Mouse (Mus musculus): ENCODE measurements around the gene Gm21988. TPM values are rescaled to one million over a fixed set of nuclear protein-coding genes. Genes with fewer than 3 reads are reported as not detected.

Gene Gm21988
- polyA plus RNA-seq, 2 experiments: 4.2 to 4.5 TPM

DNA sequence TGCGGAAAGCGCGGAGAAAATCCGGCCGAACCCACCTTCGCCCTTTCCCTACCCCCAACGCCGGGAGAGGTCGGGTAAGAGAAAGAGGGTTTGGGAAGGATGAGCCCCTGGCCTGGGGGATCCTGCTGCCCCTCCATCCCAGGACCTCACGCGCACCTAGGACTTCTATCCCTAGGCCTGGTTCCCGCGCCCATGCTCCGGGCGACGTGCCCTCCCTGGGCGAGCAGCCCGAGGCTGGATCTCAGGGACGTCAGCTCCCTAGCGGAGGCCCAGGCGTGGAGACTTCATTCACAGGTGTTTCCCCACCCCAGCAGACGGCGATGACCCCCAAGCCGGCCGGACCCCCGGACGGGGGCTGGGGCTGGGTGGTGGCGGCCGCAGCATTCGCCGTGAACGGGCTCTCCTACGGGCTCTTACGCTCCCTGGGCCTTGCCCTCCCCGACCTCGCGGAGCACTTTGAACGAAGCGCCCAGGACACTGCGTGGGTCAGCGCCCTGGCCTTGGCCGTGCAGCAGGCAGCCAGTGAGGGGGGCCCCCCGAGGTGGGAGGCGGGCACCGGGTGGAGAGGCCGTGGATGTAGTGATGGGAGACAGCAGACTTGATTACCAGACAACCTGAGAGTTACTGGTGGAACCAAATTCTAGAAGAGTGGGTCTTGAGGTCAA, 25.3 kb downstream of the Gm21988 start:
- peak overlapping the region; percentile 43 for H3K4me2 ChIP-seq (ENCODE audit: low read depth)
- H3K27ac ChIP-seq: no peak overlapping the region
- ATAC-seq (ENCODE audit: insufficient read depth) (no peak; the same call in 1 of the 2 replicates), DNase-seq (ENCODE audit: low read depth in 3 of 3, low spot score in 3 of 3) (no peak)
- TF ChIP-seq CTCF (IDR thresholded peaks at IDR 0.05; ENCODE audit: low read depth) (no peak), EP300 (IDR thresholded peaks at IDR 0.05; ENCODE audit: low read depth) (no peak)
- H3K4me3 ChIP-seq (ENCODE audit: insufficient read depth in 1 of 2, low read depth in 2 of 2, low read length in 2 of 2): peak overlapping the region in 1 of 2 experiments; percentile 0; a peak in 2 of 4 replicates
- 2% methylated on average over 46 of the region's 46 CpGs for WGBS (ENCODE audit: insufficient replicate concordance)
- H3K4me1 ChIP-seq (replicated peaks; ENCODE audit: control insufficient read depth in 2 of 2, insufficient read depth in 2 of 2, low read length in 1 of 2): peaks cover 2% of the 10 kb centered on the region in 2 experiments
- no peak overlapping the region for H3K9ac ChIP-seq (replicated peaks)
- H3K9me3 ChIP-seq (ENCODE audit: control insufficient read depth, low read length): no peaks in the 10 kb centered on the region
- H3K36me3 ChIP-seq (replicated peaks; ENCODE audit: control insufficient read depth, insufficient read depth, low read depth): no peaks in the 10 kb centered on the region
- peaks cover 44% of the 10 kb centered on the region for H3K27me3 ChIP-seq (ENCODE audit: control insufficient read depth, insufficient read depth, low read length)

DNA sequence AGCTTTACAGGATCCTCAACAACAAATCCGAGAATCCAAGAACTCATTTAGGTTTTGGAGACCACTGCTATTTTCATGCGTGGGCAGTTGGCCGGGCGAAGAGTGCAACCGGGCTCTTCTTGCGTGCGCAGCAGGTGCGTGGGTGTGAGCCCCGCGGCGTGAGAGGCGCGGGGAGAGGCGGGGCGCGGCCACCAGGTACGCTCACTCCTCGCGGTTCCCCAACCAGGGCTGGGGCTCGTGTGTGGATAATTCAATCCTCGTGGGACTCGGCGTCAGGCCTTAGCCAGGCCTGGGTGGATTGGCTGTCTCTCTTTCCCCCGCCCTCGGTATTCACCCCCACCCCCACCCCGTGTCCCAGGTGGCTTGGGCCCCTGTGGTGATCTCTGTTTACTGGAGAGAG, 25.9 kb downstream of the Gm21988 start:
- Histone ChIP-seq H3K4me2 (ENCODE audit: low read depth) (peak overlapping the region; percentile 43), H3K4me1 (replicated peaks; ENCODE audit: control insufficient read depth in 2 of 2, insufficient read depth in 2 of 2, low read length in 1 of 2) (no peaks in the 10 kb centered on the region), H3K27me3 (ENCODE audit: control insufficient read depth, insufficient read depth, low read length) (peaks cover 44% of the 10 kb centered on the region), H3K9ac (replicated peaks) (no peak overlapping the region), H3K4me3 (ENCODE audit: insufficient read depth in 1 of 2, low read depth in 2 of 2, low read length in 2 of 2) (no peak overlapping the region), H3K36me3 (replicated peaks; ENCODE audit: control insufficient read depth, insufficient read depth, low read depth) (no peaks in the 10 kb centered on the region), H3K27ac (no peak overlapping the region), H3K9me3 (ENCODE audit: control insufficient read depth, low read length) (no peaks in the 10 kb centered on the region)
- ATAC-seq (ENCODE audit: insufficient read depth) (no peak), DNase-seq (ENCODE audit: low read depth in 3 of 3, low spot score in 3 of 3) (no peak)
- WGBS (ENCODE audit: insufficient replicate concordance): 11% methylated on average over 26 of the region's 26 CpGs
- TF ChIP-seq EP300 (IDR thresholded peaks at IDR 0.05; ENCODE audit: low read depth) (no peak), CTCF (IDR thresholded peaks at IDR 0.05; ENCODE audit: low read depth) (no peak)

DNA sequence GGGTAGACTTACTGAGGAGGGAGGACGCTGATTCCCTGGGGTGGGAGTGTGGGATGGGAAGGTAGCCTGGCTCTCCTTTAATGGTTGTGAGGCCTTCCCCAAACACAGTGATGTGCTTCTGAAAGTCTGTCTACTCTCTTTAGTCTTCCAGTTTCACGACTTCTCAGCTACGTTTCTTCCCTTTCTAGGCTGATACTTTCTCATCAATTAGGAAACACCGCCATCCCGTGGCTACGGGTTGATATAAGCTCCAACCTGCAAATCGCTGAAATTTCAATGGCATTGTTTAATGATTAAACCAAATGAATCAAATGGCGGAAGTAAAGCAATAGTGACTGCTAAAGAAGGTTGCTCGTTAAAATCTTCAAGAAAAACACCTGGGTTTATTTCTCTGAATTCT, 26.7 kb downstream of the Gm21988 start:
- DNase-seq (ENCODE audit: low read depth in 3 of 3, low spot score in 3 of 3): peak in 1 of 3 experiments; percentile 49
- 13% methylated on average over 9 of the region's 9 CpGs for WGBS (ENCODE audit: insufficient replicate concordance)
- H3K27me3 ChIP-seq (ENCODE audit: control insufficient read depth, insufficient read depth, low read length): peaks cover 44% of the 10 kb centered on the region

DNA sequence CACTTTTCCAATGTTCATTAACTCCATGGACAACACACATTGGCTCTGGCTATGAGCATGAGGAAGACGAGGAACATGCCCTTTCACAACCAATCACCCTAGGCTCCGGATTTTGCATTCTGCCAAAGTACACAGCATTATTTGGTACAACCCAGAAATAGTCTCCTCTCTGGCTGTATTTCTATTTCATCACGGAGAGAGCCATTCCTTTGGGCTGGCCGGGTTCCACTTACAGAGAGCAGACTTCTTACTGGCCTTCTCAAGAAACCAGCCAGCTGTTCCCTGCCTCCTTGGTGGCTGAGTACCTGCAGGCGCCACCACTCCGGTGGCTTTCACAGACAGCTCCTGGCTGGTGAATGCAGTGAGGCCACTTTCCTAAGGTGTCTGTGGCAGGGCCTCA, 27.2 kb downstream of the Gm21988 start, which contains the start of gene Slc16a11:
Gene Slc16a11, plus strand, starts transcription at position 330 of the 400 bp plus-strand sequence.
- Histone ChIP-seq H3K9ac (replicated peaks) (no peak within 1 kb of the TSS), H3K27ac (no peak within 1 kb of the TSS), H3K4me1 (replicated peaks; ENCODE audit: control insufficient read depth in 2 of 2, insufficient read depth in 2 of 2, low read length in 1 of 2) (no peaks in the 10 kb centered on the region), H3K4me3 (ENCODE audit: insufficient read depth in 1 of 2, low read depth in 2 of 2, low read length in 2 of 2) (no peak within 1 kb of the TSS), H3K9me3 (ENCODE audit: control insufficient read depth, low read length) (no peaks in the 10 kb centered on the region), H3K36me3 (replicated peaks; ENCODE audit: control insufficient read depth, insufficient read depth, low read depth) (no peaks in the 10 kb centered on the region), H3K27me3 (ENCODE audit: control insufficient read depth, insufficient read depth, low read length) (peaks cover 44% of the 10 kb centered on the region), H3K4me2 (ENCODE audit: low read depth) (peak within 1 kb of the TSS; percentile 43; the same call in 1 of the 2 replicates)
- ATAC-seq (ENCODE audit: insufficient read depth) (no peak), DNase-seq (ENCODE audit: low read depth in 3 of 3, low spot score in 3 of 3) (no peak)
- 56% methylated on average over 6 of the region's 6 CpGs for WGBS (ENCODE audit: insufficient replicate concordance)
- TF ChIP-seq CTCF (IDR thresholded peaks at IDR 0.05; ENCODE audit: low read depth) (no peak), EP300 (IDR thresholded peaks at IDR 0.05; ENCODE audit: low read depth) (no peak)

More for the DNA sequence above, 26.7 kb downstream of the Gm21988 start:
- Histone ChIP-seq H3K9me3 (ENCODE audit: control insufficient read depth, low read length) (no peaks in the 10 kb centered on the region), H3K36me3 (replicated peaks; ENCODE audit: control insufficient read depth, insufficient read depth, low read depth) (no peaks in the 10 kb centered on the region), H3K4me1 (replicated peaks; ENCODE audit: control insufficient read depth in 2 of 2, insufficient read depth in 2 of 2, low read length in 1 of 2) (no peaks in the 10 kb centered on the region), H3K9ac (replicated peaks) (no peak overlapping the region), H3K27ac (no peak overlapping the region), H3K4me2 (ENCODE audit: low read depth) (no peak overlapping the region), H3K4me3 (ENCODE audit: insufficient read depth in 1 of 2, low read depth in 2 of 2, low read length in 2 of 2) (no peak overlapping the region)
- TF ChIP-seq EP300 (IDR thresholded peaks at IDR 0.05; ENCODE audit: low read depth): no peak
- peak; percentile 51; the same call in 1 of the 2 replicates for TF ChIP-seq CTCF (IDR thresholded peaks at IDR 0.05; ENCODE audit: low read depth)
- no peak for ATAC-seq (ENCODE audit: insufficient read depth)

DNA sequence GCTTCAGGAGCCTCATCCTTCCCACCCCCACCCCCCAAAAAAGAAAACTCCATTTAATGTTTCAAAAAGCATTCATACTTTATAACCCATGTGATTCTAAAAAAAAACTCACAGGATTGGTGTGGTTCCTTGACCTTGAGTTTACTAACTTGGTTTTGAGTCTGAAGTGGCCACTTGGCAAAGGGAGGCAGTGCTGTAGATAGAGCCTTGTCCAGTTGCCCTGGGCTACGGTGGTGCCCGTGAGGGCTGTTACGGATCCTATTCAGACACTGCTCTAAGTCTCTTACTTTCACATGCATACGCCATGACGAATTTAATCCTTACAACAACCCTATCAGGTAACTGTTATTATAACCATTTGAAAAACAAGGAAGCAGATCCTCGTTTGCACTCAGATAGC, 27.7 kb downstream of the Gm21988 start:
- DNase-seq (ENCODE audit: low read depth in 3 of 3, low spot score in 3 of 3) (no peak), ATAC-seq (ENCODE audit: insufficient read depth) (no peak)
- Histone ChIP-seq H3K4me2 (ENCODE audit: low read depth) (no peak overlapping the region), H3K4me1 (replicated peaks; ENCODE audit: control insufficient read depth in 2 of 2, insufficient read depth in 2 of 2, low read length in 1 of 2) (no peaks in the 10 kb centered on the region), H3K9me3 (ENCODE audit: control insufficient read depth, low read length) (no peaks in the 10 kb centered on the region), H3K9ac (replicated peaks) (no peak overlapping the region), H3K27ac (no peak overlapping the region), H3K4me3 (ENCODE audit: insufficient read depth in 1 of 2, low read depth in 2 of 2, low read length in 2 of 2) (no peak overlapping the region), H3K27me3 (ENCODE audit: control insufficient read depth, insufficient read depth, low read length) (peaks cover 42% of the 10 kb centered on the region), H3K36me3 (replicated peaks; ENCODE audit: control insufficient read depth, insufficient read depth, low read depth) (no peaks in the 10 kb centered on the region)
- TF ChIP-seq CTCF (IDR thresholded peaks at IDR 0.05; ENCODE audit: low read depth): no peak
- no peak for TF ChIP-seq EP300 (IDR thresholded peaks at IDR 0.05; ENCODE audit: low read depth)
- 75% methylated on average over 6 of the region's 6 CpGs for WGBS (ENCODE audit: insufficient replicate concordance)
